Mouse (Mus musculus) frontal cortex, postnatal 36 days (tissue): ENCODE data around the gene Mbd6.

Experiments
- DNase-seq, 2 experiments: peaks; one replicate each; pipeline ENCODE4 v3.0.0; 2022; ENCODE audit warnings: low spot score in 2 of 2

The Mbd6 gene

DNA sequence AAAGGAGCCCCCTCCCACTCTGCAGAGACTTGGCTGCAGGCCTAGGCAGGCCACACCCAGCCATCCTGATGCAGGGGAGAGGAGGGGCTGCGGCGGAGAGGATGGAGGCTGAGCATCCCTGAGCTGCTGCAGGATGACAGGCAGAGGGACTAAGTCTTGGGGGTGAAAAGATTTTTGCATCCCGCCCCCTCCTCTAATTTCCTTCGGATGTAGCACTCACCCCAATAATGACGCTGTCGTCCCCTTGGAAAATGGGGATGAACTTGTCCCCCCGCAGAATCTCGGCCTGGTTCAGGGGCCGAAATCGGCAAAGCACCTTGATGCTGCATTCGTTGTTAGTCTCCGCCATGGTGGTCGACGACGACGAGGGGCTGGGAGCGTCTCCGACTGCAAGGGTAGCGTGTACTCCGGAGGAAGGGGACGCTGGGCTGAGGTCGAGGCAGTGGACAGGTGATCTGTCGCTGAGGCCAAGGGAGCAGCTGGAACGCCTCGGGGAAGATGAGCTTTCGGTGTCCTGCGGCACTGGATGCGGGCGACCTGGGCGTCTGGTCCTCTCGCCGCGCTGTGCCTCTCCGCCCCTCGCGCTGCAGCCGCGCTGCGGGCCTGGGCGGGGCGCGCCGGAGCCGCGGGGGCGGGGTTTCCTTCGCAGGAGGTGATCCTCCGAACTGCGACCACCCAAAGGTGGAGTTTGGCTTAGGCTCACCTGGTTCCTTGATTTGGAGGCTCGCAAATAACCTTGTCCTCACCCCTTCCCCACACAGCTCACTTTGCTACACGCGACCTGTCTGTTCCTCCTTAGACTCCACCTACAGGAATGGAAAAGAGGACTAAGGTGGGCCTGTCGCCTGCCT, 26.0 kb downstream of the Mbd6 start, which contains the start of gene Kif5a:
Gene Kif5a (minus strand): TSS at position 801 of the 851 bp plus-strand sequence.
- peak; percentile 80 to 82 for DNase-seq

DNA sequence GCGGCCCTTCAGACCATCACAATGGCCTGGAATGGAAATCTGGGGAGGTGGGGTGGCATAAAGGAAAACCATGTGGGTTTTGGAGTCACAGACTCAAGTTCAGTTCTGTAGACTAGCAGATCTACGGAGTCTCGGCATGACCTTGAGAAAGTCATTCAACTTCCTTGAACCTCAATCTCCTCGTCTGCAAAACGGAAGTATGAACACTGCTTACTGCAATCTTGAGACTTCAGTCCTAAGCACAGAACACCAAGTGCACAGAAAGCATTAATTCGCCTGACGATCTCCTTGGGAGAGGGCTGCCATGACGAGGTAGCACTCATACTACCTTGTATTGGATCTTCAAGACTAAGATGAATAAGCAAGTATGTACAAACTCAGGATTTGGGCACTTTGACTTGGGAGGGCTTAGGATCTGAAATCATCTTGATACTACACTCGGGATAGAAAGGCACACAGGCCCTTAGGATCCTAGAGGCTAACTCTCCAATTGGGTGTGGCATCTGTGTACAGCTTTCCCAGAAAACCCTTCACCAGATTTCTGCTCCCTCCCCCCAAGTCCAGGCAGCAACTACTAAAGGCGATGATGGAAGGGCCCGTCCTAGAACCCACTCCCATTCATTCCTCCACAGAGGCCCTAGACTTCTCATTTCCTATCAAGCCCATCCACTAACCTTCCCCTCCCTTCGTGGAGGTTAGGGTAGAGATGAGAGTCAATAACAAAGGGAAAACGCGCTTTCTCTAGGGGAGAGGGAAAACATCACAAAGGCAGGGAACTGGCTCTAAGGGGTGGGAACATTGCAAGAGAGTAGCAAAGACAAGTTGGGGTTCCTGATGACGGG, 26.9 kb downstream of the Mbd6 start:
- DNase-seq, result no peak

DNA sequence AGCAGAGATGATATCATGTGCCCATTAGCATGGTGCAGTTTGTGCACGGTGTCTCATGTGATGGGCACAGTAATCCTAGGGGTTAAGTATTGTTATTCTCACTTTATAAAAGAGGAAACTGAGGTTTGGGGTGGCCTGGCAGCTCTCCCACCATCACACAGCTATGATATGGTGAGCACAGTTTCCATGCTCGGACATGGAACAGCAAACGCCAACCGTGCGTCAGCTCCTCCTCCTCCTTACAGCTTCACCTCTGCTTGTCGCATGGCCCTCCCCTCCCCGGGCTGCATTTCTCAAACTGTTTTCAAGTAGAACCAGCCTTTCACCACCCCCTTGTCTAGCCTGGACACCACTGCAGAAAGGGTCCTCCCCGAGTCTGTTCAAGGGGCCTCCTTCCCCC, 30.3 kb downstream of the Mbd6 start:
- no peak for DNase-seq

DNA sequence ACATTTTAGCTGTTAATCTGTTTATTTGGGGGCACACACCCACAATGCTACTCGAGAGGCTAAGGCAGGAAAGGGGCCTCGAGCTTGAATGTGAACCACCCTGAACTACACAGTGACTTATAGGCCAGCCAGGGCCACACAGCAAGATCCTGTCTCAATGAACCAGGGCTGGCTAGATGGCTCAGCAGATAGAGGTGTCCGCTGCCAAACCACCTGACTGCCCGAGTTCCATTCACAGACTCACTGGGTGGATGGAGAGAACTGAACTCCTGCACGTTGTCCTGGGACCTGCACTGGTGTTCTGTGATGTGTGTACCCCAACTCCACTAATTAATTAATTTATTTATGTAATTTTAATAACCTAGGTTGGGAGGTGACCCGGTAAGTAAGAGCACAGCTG, 31.0 kb downstream of the Mbd6 start:
- no peak for DNase-seq

DNA sequence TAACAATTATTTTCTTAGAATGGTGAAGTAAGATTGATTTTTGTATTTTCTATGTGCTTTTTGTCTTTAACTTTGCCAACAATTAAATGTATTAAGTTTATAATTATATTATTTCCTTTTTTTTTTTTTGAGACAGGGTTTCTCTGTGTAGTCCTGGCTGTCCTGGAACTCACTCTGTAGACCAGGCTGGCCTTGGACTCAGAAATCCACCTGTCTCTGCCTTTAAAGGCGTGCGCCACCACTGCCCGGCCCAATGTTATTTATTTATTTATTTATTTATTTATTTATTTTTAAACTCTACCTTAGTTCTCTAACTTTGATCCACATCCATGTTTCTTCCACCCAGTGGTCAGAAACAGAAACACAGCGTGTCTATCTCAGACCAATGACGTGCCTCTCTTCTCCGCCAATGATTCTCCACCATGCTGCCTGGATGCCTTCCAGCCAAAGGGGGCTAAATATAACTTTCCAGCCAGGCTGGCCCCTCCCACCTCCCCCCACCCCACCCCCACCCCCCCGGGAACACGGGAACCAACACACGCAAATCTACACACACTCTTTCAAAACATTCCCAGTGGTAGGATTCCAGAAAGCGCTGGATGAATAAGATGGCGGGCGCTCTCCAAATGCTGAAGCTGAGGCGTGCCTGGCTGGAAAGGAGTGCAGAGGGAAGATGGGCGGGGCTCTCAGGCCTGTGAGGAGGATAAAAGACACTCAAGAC, 33.0 kb downstream of the Mbd6 start:
- no peak for DNase-seq

GRCm38 (mm10) chr10:127250810-127251209, 38.0 kb downstream of the Mbd6 start:
- no peak for DNase-seq

DNA sequence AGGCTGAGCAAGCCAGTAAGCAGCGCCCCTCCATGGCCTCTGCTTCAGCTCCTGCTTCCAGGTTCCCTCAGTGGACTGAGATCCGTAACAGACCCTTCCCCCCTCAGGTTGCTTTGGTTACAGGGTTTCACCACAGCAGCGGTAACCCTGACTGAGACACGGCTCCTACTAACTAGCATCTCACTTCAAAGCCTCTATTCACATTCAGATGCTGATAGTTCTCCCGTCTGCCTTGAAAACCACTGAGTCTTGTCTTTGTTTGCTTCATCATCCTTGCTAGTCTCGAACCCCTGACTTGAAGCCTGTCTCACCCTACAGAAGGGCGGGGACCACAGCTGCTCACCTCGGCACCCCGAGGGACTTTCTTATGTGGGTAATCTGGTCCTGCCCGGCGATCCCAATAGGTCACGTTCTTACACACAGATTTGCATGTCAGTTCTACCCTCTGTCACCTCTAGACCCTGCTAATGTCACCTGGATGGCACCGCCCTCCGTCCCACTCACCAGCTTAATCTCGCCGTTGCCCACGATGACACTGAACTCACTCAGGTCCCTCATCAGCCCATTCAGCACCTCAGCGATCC, 50.5 kb downstream of the Mbd6 start:
- no peak for DNase-seq

GRCm38 (mm10) chr10:127236541-127236940, 52.3 kb downstream of the Mbd6 start:
- no peak for DNase-seq

DNA sequence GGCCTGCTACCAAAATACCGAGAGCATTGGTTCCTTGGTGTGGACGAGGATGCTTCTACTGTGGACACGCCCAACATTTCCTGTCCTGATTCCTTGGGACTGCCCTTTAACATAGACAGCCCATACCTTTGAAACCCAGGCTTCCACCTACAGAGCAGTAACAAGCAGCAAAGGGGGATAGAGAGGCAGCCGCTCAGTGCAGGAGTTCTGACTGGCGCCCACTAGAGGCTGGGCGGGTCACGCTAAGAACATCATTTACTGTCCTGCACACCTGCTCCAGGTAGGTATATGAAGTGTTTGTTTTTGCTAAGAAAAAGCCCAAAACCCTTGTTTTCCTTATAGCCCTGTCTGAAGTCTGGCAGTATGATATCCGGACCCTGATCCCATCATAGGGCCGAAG, 55.7 kb downstream of the Mbd6 start:
- DNase-seq, result no peak
